Mouse (Mus musculus) lung, postnatal 4 days (tissue): ENCODE results near the gene Ap1g2.

Experiments used
- DNase-seq, 2 experiments: peaks; one replicate each; pipeline ENCODE4 v3.0.0; 2021

Ap1g2 gene

DNA sequence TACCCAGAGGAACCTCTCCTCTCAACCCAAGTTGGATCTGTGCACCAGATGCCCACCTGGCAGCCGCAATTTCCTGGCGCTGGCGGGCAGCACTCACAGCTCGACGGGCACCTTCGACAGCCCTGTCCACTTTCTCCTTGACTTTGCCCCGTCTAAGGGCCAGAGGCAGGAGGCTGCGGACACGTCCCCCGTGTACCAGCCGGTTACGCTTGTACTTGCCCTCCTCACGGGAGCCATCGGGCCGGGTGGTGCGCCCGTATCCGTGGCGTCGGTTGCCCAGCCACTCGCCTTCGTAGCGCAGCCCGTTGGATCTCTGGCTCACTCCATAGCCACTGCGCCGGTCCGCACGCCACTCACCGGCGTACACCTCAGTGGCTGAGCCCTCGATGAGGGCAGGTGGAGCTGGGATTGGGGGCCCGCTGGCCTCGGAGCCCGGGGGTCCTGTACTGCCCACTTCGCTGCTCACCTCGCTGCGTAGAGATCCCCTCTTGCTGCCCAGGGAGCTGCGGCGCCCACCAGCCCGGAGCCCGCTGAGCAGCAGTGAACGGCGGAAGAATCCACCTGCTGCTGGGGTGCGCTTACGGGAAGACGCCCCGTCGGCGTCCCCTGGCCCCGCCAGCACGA, 7.1 kb upstream of the Ap1g2 start:
- peak in 1 of 2 experiments; percentile 22 for DNase-seq

DNA sequence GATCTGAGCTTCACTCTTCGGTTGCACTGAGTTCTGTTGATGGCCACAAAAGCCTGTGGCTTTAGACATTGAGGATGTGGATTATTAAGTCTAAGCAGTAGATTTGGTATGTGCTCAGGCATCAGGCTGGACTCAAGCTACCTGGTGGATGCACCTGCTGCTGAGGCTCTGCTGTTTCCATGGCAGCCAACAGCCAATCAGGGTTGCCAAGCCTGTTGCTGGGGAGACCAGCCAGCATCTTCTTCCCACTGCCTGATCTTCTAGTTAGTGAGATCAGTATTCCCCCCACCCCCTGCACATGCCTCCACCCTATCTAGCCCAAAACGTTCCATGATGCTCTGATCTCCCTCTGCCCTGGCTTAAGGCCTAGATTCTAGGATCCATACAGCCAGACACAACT, 5.3 kb upstream of the Ap1g2 start:
- no peak for DNase-seq

- no peak for DNase-seq
These were observed 3.7 kb upstream of the Ap1g2 start for GRCm38 (mm10) chr14:55110076-55110475.

DNA sequence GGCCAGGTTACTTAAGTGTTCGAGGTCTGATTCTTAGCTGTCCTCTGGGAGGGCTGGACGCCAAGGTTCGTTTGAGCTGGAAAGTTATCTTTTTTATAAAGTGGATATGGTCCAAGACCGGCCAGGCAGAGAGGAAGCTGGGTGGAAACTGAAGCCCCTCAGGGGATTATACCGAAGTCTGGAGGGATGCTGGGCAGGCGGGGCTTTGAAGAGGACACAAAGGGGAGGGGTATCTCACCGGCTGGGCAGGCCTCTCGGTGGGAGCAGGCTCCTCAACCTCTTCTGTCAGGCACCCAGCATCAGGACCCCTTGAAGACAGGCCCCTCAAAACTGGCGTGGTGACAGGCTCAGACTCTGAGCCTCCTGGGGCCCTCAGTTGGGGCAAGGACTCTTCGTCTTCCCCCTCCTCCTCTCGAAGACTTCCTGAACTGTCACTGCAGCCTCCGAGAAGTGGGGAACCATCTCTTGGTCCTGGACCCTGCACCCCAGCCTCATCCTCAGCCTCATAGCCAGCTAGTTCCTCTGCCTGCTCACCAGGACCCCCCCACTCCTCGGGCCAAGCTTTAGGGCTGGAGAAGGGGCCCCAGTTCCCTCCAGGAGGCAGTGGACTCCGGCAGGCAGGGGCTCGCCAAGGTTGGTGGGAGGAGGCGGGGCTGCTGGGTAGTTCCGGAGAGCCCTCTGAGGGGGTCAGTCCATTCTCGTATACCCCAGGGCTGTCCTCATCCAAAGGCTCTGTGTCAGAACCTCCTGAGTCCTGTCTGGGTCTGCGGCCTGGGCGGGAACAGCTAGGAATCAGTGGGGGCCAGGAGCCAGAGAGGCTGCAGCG, 2.9 kb upstream of the Ap1g2 start:
- DNase-seq, result no peak

DNA sequence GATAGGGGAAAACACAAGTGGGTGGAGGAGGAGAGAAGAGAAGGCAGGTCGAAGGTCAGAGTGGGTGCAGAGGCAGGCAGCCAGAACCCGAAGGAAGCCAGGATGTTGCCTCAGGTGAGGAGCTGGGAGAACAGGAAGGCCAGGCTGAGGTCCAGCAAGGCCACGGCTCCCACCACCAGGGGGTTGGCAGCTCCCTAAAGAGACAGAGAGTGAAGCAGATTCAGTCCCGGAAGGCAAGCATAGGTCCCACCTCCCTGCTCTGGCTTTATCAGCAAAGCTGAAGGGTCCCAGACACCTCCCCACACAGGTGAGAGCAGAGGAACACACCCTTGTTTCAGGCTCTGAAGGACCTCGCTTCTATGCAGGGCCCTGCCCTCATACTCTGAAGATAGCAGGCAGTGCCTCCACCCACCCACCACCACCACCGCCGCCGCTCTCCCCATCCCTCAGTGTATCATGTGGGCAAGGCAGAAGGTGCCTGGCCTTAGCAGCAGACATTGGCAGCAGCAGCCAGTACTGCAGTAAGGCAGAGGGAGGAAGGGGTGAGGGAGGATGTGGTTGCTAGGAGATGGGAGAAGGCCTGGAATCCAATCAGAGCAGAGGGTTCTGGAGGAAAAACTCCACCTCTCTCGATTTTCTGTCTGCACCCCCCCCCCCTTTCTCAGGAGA, 1.9 kb upstream of the Ap1g2 start:
- DNase-seq, result peak in 1 of 2 experiments; percentile 21

GRCm38 (mm10) chr14:55106990-55107389, 597 bp upstream of the Ap1g2 start:
- peak in 1 of 2 experiments; percentile 20 for DNase-seq

DNA sequence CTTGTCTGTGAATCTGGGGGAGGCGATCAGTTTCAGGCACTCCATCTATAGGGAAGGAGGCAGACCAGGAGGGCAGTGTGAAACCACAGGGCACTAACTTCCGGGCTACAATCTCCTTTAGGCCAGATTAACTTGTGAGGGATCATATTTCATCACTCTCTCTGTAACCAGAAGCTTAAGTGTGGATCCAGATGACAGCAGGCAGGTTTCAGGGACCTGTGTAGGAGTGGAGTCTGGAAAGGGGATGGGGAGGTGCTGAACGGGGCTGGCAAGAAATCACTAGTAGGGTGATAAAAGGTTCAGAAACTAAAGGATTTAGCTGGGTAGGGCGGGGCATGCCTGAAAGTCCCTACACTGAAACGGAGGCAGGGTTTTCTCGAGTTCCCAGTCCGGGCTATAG, 1.0 kb downstream of the Ap1g2 start:
- no peak for DNase-seq

GRCm38 (mm10) chr14:55104365-55104764, 2.0 kb downstream of the Ap1g2 start:
- no peak for DNase-seq

GRCm38 (mm10) chr14:55102253-55102785, 4.1 kb downstream of the Ap1g2 start:
- DNase-seq, result peak in 1 of 2 experiments; percentile 18

DNA sequence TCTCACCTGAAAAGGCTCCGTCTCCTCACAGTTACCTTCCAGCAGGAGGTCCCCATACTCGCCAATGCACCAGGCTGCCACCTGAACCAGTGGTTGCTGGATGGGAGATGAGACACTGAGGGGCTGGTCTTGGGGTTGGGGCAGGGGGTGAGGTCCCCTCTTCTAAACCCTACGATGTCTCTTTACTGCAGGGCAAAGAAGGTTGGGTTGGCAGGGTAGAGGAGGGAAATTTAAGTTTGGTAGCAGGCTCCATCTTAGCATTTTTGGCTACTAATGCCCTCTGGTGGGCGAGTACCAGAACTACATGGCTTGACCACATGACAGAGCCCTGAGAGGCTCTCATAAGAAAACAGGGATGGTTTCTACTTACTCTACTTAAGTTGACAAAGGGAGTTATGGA, 4.8 kb downstream of the Ap1g2 start:
- peak in 1 of 2 experiments; percentile 74 for DNase-seq

DNA sequence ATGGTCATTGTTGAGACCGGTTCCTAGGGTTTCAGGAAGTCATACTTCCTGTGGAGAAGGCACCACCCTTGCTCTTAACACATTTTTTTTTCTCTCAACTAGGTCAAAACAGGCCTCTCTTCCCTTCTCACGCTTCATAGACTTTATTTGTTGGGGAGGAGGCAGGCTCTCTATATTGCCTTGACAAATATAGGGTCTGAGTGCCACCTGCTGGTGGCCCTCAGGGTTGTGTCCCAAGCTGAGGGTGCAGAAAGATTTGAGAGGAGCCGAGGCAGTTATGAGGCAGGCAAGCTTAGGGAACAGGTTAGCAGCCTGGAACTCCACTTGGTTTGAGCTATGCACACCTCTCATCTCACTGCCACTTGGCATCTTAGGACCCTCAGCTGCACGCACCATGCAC, 8.3 kb downstream of the Ap1g2 start:
- DNase-seq, result peak; percentile 65 to 68

DNA sequence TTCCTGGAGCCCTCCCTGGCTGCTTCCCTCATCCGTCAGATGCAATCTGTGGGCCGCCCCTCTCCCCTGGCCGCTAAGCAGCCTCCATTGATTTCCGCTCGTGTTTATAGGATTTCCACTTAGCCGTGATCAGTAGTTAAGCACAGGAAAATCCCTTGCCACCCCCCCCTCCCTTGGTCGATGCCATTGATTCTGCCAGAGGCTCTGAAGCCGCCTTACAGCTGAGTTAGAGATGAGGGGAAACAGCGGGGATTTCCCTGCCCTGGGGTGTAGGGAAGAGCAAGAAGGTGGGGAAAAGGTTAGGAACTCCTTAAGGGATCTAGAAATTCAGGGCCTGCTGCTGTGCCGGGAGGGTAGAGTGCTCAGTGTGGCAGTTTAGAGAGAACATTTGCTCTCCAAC, 8.7 kb downstream of the Ap1g2 start:
- DNase-seq, result no peak

DNA sequence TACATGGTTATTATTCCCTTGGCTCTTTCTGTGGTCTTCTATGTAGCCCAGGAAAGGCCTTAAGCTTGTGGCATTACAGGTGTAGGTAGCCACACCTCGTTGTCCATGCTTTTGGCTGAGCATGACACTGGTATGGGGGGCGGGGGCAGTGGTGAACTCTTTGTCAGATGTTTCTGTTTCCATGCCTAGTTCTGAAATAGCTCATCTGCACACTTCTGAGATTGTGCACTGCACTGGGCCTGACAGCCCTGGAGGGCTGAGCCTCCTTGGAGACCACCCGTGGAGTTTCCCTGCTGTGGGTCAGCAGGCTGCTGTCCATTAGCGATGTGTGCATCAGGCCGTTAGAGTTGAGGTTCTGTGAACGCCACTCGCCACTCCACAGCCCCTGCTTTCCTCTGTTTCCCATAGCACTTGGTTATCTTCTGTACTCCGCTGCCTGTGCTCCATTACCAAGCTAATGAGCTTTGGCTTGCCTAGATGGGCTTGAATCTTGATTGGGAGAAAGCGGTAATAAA, 9.8 kb downstream of the Ap1g2 start:
- peak in 1 of 2 experiments; percentile 22 for DNase-seq

- no peak for DNase-seq
These were observed 10.7 kb downstream of the Ap1g2 start for GRCm38 (mm10) chr14:55095671-55096070.

GRCm38 (mm10) chr14:55095263-55095662, 11.1 kb downstream of the Ap1g2 start:
- DNase-seq, result no peak

- DNase-seq, result peak; percentile 83 to 84
These were observed 11.6 kb downstream of the Ap1g2 start, which contains the start of gene Thtpa for GRCm38 (mm10) chr14:55094704-55095231. TSS of gene Thtpa (plus strand) at chr14:55094784.

- DNase-seq, result no peak
These were observed 12.5 kb downstream of the Ap1g2 start for GRCm38 (mm10) chr14:55093927-55094326.

DNA sequence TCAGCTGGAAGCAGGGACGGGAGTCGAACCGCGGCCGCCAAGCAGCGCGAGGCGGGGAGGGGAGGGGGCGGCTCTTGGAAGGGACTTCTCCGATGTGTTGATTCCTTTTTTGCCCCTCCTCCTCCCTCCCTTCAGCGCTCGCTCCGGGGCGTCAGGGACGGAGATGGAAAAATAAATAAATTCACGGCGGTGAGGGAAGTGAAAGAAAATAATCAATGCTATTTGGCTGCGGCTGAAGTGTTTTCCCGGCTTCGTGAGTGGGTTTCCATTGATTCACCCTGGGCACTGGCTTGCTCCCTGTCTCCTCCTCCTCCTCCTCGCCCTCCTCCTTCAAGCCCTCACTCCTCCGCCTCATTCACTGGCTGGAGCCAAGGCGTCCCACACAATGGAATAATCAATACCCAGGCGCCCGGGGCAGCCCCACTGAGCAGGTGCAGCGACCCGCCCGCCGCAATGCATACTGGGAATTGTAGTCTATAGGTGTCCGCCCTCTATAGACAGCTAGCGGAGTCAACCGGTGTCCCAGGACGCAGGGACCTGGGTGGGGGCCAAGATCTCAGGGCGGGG, 14.3 kb downstream of the Ap1g2 start, which contains the start of gene Zfhx2:
Zfhx2 (minus strand) TSS at position 314 of the 567 bp plus-strand sequence.
- peak; percentile 91 for DNase-seq

DNA sequence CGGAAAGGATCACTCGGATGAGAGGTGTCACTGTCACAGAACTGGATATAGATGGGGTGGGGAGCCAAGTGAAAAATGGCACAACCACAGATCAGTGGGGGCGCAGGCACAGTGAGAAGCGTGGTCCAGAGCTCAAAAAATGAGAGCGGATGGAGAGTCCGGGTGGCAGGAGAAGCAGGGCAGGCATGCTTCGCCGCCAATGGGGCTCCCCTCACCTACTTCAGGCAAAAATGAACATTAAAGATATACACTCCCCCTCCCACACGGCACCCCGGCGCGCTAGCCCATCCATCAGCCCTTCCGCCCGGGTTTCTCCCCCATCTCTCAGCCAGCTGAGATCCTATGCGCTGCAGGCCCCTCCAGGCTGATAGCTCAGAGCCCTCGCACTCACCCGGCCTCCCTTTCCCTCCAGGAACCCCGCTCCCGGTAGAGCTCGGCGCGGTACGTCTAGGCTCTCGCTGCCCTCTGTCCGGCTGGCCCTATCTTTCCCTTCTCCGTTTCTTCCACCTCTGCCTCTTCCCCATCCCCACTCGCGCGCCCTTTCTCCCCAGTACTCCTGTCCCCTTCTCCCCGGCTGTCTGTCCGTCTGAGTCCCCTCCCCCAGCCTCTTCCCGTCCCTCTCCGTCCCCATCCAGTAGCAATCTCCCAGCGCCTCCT, 15.1 kb downstream of the Ap1g2 start:
- no peak for DNase-seq

GRCm38 (mm10) chr14:55089199-55089947, 17.0 kb downstream of the Ap1g2 start:
- DNase-seq, result no peak

- no peak for DNase-seq
These were observed 20.3 kb downstream of the Ap1g2 start for GRCm38 (mm10) chr14:55086009-55086514.
